Mouse (Mus musculus) liver, embryonic 14.5 days (tissue): Measurements from ENCODE around the gene Nme3. TPM values are rescaled to one million over a fixed set of nuclear protein-coding genes. Genes with fewer than 3 reads are reported as not detected.

Source experiments
- ATAC-seq: fragments of 200-750 bp; cut with Nextera tagmentation; 2 replicates; pipeline ENCODE4 v1.8.0; 2017; ENCODE audit warnings: moderate number of reproducible peaks, mild to moderate bottlenecking, moderate library complexity; ENCODE audit not compliant: insufficient read depth
- DNase-seq, 3 experiments: peaks; one replicate each; pipeline ENCODE4 v3.0.0-alpha.2; 2012 to 2013; ENCODE audit warnings: low read depth in 3 of 3, low spot score in 3 of 3
- H3K27ac ChIP-seq: fragments of 300-500 bp; sonication (generic); 2 replicates; pipeline ENCODE4 v1.5.1; 2014; ENCODE audit warnings: moderate library complexity, mild to moderate bottlenecking, control low read depth, inconsistent platforms
- H3K27me3 ChIP-seq: fragments of 300-500 bp; sonication (generic); 2 replicates; pipeline ENCODE4 v1.6.1; 2014; ENCODE audit warnings: mild to moderate bottlenecking, low read length, moderate library complexity; ENCODE audit not compliant: control insufficient read depth, insufficient read depth
- H3K36me3 ChIP-seq: fragments of 300-500 bp; sonication (generic); replicated peaks from 2 replicates; pipeline ENCODE4 v1.6.1; 2014; ENCODE audit warnings: low read depth; ENCODE audit not compliant: control insufficient read depth, insufficient read depth
- H3K4me1 ChIP-seq, 2 experiments: fragments of 200-500 bp in 1 of 2; fragments of 300-500 bp in 1 of 2; sonication (generic) in 1 of 2; replicated peaks; 2 replicates each; pipeline ENCODE4 v1.6.1; 2012 to 2014; ENCODE audit warnings: antibody characterized with exemption in 1 of 2, inconsistent platforms in 1 of 2, low read length in 1 of 2; ENCODE audit not compliant: control insufficient read depth in 2 of 2, insufficient read depth in 2 of 2
- H3K4me2 ChIP-seq: fragments of 300-500 bp; sonication (generic); 2 replicates; pipeline ENCODE4 v1.6.1; 2014; ENCODE audit warnings: low read depth, mild to moderate bottlenecking, control low read depth, moderate library complexity
- H3K4me3 ChIP-seq, 2 experiments: fragments of 200-500 bp in 1 of 2; fragments of 300-500 bp in 1 of 2; sonication (generic) in 1 of 2; 2 replicates each; pipeline ENCODE4 v1.5.1; 2012 to 2014; ENCODE audit warnings: low read depth in 2 of 2, low read length in 2 of 2, mild to moderate bottlenecking in 2 of 2, control low read depth in 1 of 2, inconsistent platforms in 1 of 2, moderate library complexity in 1 of 2; ENCODE audit not compliant: insufficient read depth in 1 of 2
- H3K9ac ChIP-seq: fragments of 300-500 bp; sonication (generic); replicated peaks from 2 replicates; pipeline ENCODE4 v1.6.1; 2014; ENCODE audit warnings: mild to moderate bottlenecking, control low read depth, moderate library complexity
- H3K9me3 ChIP-seq: fragments of 300-500 bp; sonication (generic); 2 replicates; pipeline ENCODE4 v1.6.1; 2016; ENCODE audit warnings: low read length, mixed read lengths; ENCODE audit not compliant: control insufficient read depth
- CTCF ChIP-seq: IDR thresholded peaks from 2 replicates; pipeline ENCODE4 v1.5.1; 2016; ENCODE audit warnings: antibody characterized with exemption, low read depth, control low read depth
- EP300 ChIP-seq: IDR thresholded peaks from 2 replicates; pipeline ENCODE4 v1.6.1; 2016; ENCODE audit warnings: antibody characterized with exemption, low read depth
- WGBS: fragments of 180-500 bp; shearing (Covaris S2); extraction: QIAGEN DNeasy Blood & Tissue Kit; methylation state at CpG from one replicate; pipeline ENCODE4 v1.1.7; 2014; ENCODE audit not compliant: insufficient replicate concordance; 5-methylcytosine and 5-hydroxymethylcytosine counted together
- polyA plus RNA-seq, 2 experiments: library from polyadenylated mRNA; depleted of rRNA in 1 of 2; stranded (reverse) in 1 of 2; unstranded in 1 of 2; fragments of >200 nt; fragmentation: Nextera tagmentation in 1 of 2; extraction: Ambion mirVana in 1 of 2; gene quantifications; 2 replicates each; pipeline versions ENCODE4 v1.2.1 to v1.2.3; 2012 to 2014

Gene Nme3
- polyA plus RNA-seq, 2 experiments = 55.7 to 79.2 TPM

GRCm38 (mm10) chr17:24858967-24859366 lies 37.3 kb upstream of the Nme3 start:
- peaks cover 39% of the 10 kb centered on the region for H3K36me3 ChIP-seq
- H3K27me3 ChIP-seq = no peaks in the 10 kb centered on the region
- 38% methylated on average over 6 of the region's 6 CpGs for WGBS
- peak; percentile 85 to 91 (median 90) for DNase-seq
- H3K4me2 ChIP-seq = peak overlapping the region; percentile 44
- H3K4me1 ChIP-seq = peaks cover 22 to 34% of the 10 kb centered on the region in 2 experiments
- H3K9ac ChIP-seq = peak overlapping the region; percentile 48
- no peaks in the 10 kb centered on the region for H3K9me3 ChIP-seq
- peak; percentile 95 for ATAC-seq
- H3K4me3 ChIP-seq = no peak overlapping the region
- TF ChIP-seq EP300 (peak; percentile 91), CTCF (no peak; the same call in 1 of the 2 replicates)
- peak overlapping the region; percentile 69 for H3K27ac ChIP-seq

- Histone ChIP-seq H3K4me2 (peak overlapping the region; percentile 36), H3K36me3 (peaks cover 36% of the 10 kb centered on the region), H3K9me3 (no peaks in the 10 kb centered on the region), H3K27me3 (no peaks in the 10 kb centered on the region), H3K9ac (peak overlapping the region; percentile 0; the same call in 1 of the 2 replicates), H3K4me1 (peaks cover 22 to 34% of the 10 kb centered on the region in 2 experiments), H3K27ac (peak overlapping the region; percentile 69), H3K4me3 (no peak overlapping the region)
- DNase-seq = no peak
- 83% methylated on average over 8 of the region's 8 CpGs for WGBS
- ATAC-seq = peak; percentile 63
- TF ChIP-seq CTCF (0 out of 2 replicates have a peak, but pooled peaks have one; percentile 36), EP300 (no peak)
Observed at GRCm38 (mm10) chr17:24860076-24860475, 36.2 kb upstream of the Nme3 start.

DNA sequence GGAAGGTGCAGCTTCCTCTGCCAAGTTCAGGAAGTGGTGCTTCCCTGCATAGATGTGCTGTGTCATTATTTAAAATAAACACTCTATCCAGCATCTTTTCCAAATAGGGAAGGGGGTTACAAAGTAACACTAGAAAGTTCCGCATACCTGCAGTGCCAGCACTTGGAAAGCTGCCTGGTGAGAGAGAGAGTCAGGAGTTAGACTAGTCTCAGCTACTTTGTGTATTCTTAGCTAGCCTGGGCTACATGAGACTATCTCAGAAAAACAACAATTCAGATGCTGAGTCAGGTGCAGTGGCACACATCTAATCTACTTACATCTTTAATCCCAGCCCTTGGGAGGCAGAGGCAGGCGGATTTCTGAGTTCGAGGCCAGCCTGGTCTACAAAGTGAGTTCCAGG lies 34.5 kb upstream of the Nme3 start:
- Histone ChIP-seq H3K4me1 (peaks cover 22 to 34% of the 10 kb centered on the region in 2 experiments), H3K36me3 (peaks cover 31% of the 10 kb centered on the region), H3K4me2 (no peak overlapping the region), H3K9ac (no peak overlapping the region), H3K4me3 (no peak overlapping the region), H3K9me3 (no peaks in the 10 kb centered on the region), H3K27me3 (no peaks in the 10 kb centered on the region), H3K27ac (no peak overlapping the region)
- ATAC-seq (no peak), DNase-seq (no peak)
- WGBS = 85% methylated on average over 3 of the region's 3 CpGs
- TF ChIP-seq CTCF (no peak), EP300 (no peak)

DNA sequence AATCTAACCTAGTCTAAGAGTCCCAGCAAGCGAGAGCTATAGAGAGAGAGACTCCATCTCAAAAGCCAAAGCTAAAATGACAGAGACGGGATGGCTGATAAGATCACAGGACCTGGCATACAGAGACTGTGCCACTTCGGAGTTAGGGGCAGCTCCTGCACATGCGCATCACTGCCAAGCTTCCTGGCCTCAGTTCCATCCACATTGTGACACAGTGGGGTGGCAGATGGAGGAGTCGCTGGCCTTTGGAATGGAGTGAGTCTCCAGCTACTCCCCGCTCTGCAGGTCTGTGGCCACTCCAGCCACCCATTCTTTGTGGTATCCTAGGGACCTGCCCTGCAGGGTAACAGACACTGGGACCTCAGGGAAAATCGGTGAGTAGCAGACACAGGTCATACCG lies 30.5 kb upstream of the Nme3 start, which contains the start of gene Igfals:
Igfals (plus strand) TSS at position 222 of the 400 bp plus-strand sequence.
- TF ChIP-seq EP300 = no peak
- no peak for TF ChIP-seq CTCF
- ATAC-seq (no peak), DNase-seq (no peak)
- Histone ChIP-seq H3K36me3 (peaks cover 26% of the 10 kb centered on the region), H3K27me3 (no peaks in the 10 kb centered on the region), H3K4me1 (no peaks in the 10 kb centered on the region; a peak in 2 of 4 replicates), H3K27ac (no peak within 1 kb of the TSS), H3K4me2 (no peak within 1 kb of the TSS), H3K4me3 (no peak within 1 kb of the TSS), H3K9ac (no peak within 1 kb of the TSS), H3K9me3 (no peaks in the 10 kb centered on the region)
- 86% methylated on average over 8 of the region's 8 CpGs for WGBS

GRCm38 (mm10) chr17:24867914-24868313 lies 28.4 kb upstream of the Nme3 start:
- ATAC-seq (no peak), DNase-seq (no peak)
- Histone ChIP-seq H3K4me2 (no peak overlapping the region), H3K27me3 (no peaks in the 10 kb centered on the region), H3K9ac (no peak overlapping the region), H3K4me3 (no peak overlapping the region), H3K4me1 (no peaks in the 10 kb centered on the region), H3K9me3 (no peaks in the 10 kb centered on the region), H3K27ac (no peak overlapping the region), H3K36me3 (peaks cover 9% of the 10 kb centered on the region)
- TF ChIP-seq EP300 (no peak), CTCF (no peak)
- 80% methylated on average over 10 of the region's 10 CpGs for WGBS
